ENCODE assay signal across 15 mouse cellular contexts in genomic region chr16:18376297-18376954, GRCm38 (mm10). TPM values are rescaled to one million over a fixed set of nuclear protein-coding genes. Genes with fewer than 3 reads are reported as not detected.
DNase-seq lines count a peak whose midpoint lies in the region; ATAC-seq and TF ChIP-seq lines count a peak whose summit lies in the region.
"Had no signal": no experiment of that assay in that cellular context is flagged by ENCODE, and none has a peak within 500 bp of the region (broad histone marks: within the 10 kb centered on the region; RNA-seq: fewer than 3 reads in every experiment).

No protein-coding gene starts in this region.

- peak; percentile 54; the same call in 1 of the 2 replicates for ATAC-seq in G1E (ENCODE audit: extremely low read depth, insufficient number of reproducible peaks, low FRiP score, poor library complexity, severe bottlenecking)
- no peak for ATAC-seq in liver, embryonic 16.5 days (ENCODE audit: low read depth)
- ATAC-seq in heart, embryonic 12.5 days (ENCODE audit: insufficient number of reproducible peaks, low FRiP score) = no peak
- ATAC-seq: inflammation-experienced regulatory T-cells, adult 6 months had no signal

- peak; percentile 41 to 75 for DNase-seq in kidney, postnatal 25 days
- DNase-seq in kidney, postnatal 4 days = no peak
- DNase-seq in A20 (ENCODE audit: low read depth, low spot score) (peak; percentile 11), G1E (ENCODE audit: low spot score) (no peak)
- no peak for DNase-seq in left cerebral cortex, adult 9 months (ENCODE audit: low spot score in 2 of 2)
- DNase-seq: gastrocnemius, postnatal 36 days; layer of hippocampus, adult 9-11 months; right cerebral cortex, postnatal 14 days had no signal

- no peaks in the 10 kb centered on the region for H3K9me3 ChIP-seq in G1E (replicated peaks)
- no peaks in the 10 kb centered on the region for H3K9me3 ChIP-seq in liver, embryonic 16.5 days (replicated peaks; ENCODE audit: control insufficient read depth, low read length)
- H3K9me3 ChIP-seq in heart, embryonic 12.5 days (replicated peaks) = no peaks in the 10 kb centered on the region
- H3K9me3 ChIP-seq: embryonic facial prominence, embryonic 12.5 days; heart, embryonic 13.5 days; neural tube, embryonic 12.5 days had no signal

- no peaks in the 10 kb centered on the region for H3K36me3 ChIP-seq in G1E (replicated peaks)
- H3K36me3 ChIP-seq in liver, embryonic 16.5 days (ENCODE audit: control insufficient read depth, insufficient read depth) = no peaks in the 10 kb centered on the region
- no peaks in the 10 kb centered on the region for H3K36me3 ChIP-seq in heart, embryonic 12.5 days
- H3K36me3 ChIP-seq: embryonic facial prominence, embryonic 12.5 days; heart, embryonic 13.5 days; neural tube, embryonic 12.5 days had no signal

- no peak overlapping the region for H3K4me2 ChIP-seq in liver, embryonic 16.5 days (ENCODE audit: low read depth, low read length)
- H3K4me2 ChIP-seq in heart, embryonic 12.5 days = no peak overlapping the region
- H3K4me2 ChIP-seq: embryonic facial prominence, embryonic 12.5 days; heart, embryonic 13.5 days; neural tube, embryonic 12.5 days had no signal

- peaks cover 67% of the 10 kb centered on the region for H3K4me1 ChIP-seq in G1E (ENCODE audit: insufficient read depth, low read depth, low read length)
- H3K4me1 ChIP-seq in liver, embryonic 16.5 days (ENCODE audit: control insufficient read depth, low read depth, low read length) = peaks cover 14% of the 10 kb centered on the region
- peaks cover 25% of the 10 kb centered on the region for H3K4me1 ChIP-seq in heart, embryonic 12.5 days (replicated peaks)

- no peak overlapping the region; the same call in 1 of the 2 replicates for H3K4me3 ChIP-seq in G1E (ENCODE audit: low read depth, low read length)
- no peak overlapping the region for H3K4me3 ChIP-seq in liver, embryonic 16.5 days (ENCODE audit: low read depth, low read length)
- H3K4me3 ChIP-seq in heart, embryonic 12.5 days = no peak overlapping the region
- H3K4me3 ChIP-seq: embryonic facial prominence, embryonic 12.5 days; heart, embryonic 13.5 days; neural tube, embryonic 12.5 days had no signal

- 34% methylated on average over 7 of the region's 7 CpGs for WGBS in liver, embryonic 16.5 days (ENCODE audit: insufficient replicate concordance)
- WGBS in heart, embryonic 12.5 days = 74% methylated on average over 6 of the region's 7 CpGs

- H3K27me3 ChIP-seq in G1E (ENCODE audit: insufficient read depth, low read length) = no peaks in the 10 kb centered on the region
- H3K27me3 ChIP-seq in liver, embryonic 16.5 days (ENCODE audit: control insufficient read depth, insufficient read depth, low read depth, low read length) = no peaks in the 10 kb centered on the region
- no peaks in the 10 kb centered on the region for H3K27me3 ChIP-seq in heart, embryonic 12.5 days (replicated peaks)
- H3K27me3 ChIP-seq: embryonic facial prominence, embryonic 12.5 days; heart, embryonic 13.5 days; neural tube, embryonic 12.5 days had no signal

- H3K9ac ChIP-seq in liver, embryonic 16.5 days (ENCODE audit: low read depth, low read length) = no peak overlapping the region
- no peak overlapping the region for H3K9ac ChIP-seq in heart, embryonic 12.5 days
- H3K9ac ChIP-seq: embryonic facial prominence, embryonic 12.5 days; heart, embryonic 13.5 days; liver, embryonic 14.5 days; neural tube, embryonic 12.5 days had no signal

- TF ChIP-seq CTCF in G1E (IDR thresholded peaks at IDR 0.05; ENCODE audit: low read depth, low read length) = no peak

- H3K27ac ChIP-seq in liver, embryonic 16.5 days (ENCODE audit: low read length) = peak overlapping the region; percentile 3; the same call in 1 of the 2 replicates
- no peak overlapping the region for H3K27ac ChIP-seq in heart, embryonic 12.5 days (ENCODE audit: poor library complexity, severe bottlenecking)
- H3K27ac ChIP-seq: embryonic facial prominence, embryonic 12.5 days; heart, embryonic 13.5 days; liver, embryonic 14.5 days; neural tube, embryonic 12.5 days had no signal

RNA-seq across cellular contexts. Expression of gene Arvcf, which starts 28.4 kb away (rescaled TPM):
- 53.7 and 64.0 TPM in 2 replicates for total RNA-seq in G1E (2014; fragmentation: Nextera tagmentation)
- total RNA-seq in G1E (2017) = 188 and 239 TPM in 2 replicates
- polyA plus RNA-seq in G1E (2012) = 137 and 154 TPM in 2 replicates
- 8.3 and 8.6 TPM in 2 replicates for polyA plus RNA-seq in liver, embryonic 16.5 days (2015; fragmentation: Nextera tagmentation; extraction: Ambion mirVana)
- polyA plus RNA-seq in heart, embryonic 12.5 days (2016; fragmentation: Nextera tagmentation; extraction: Ambion mirVana) = 32.5 and 36.9 TPM in 2 replicates

RNA-seq across cellular contexts. Expression of gene Tango2, which starts 28.5 kb away (rescaled TPM):
- total RNA-seq in G1E (2014; fragmentation: Nextera tagmentation) (87.0 and 88.7 TPM in 2 replicates), G1E (2017) (40.7 and 47.9 TPM in 2 replicates)
- 37.3 and 42.8 TPM in 2 replicates for polyA plus RNA-seq in G1E (2012)
- 52.1 and 54.7 TPM in 2 replicates for polyA plus RNA-seq in liver, embryonic 16.5 days (2015; fragmentation: Nextera tagmentation; extraction: Ambion mirVana)
- 48.4 and 50.3 TPM in 2 replicates for polyA plus RNA-seq in heart, embryonic 12.5 days (2016; fragmentation: Nextera tagmentation; extraction: Ambion mirVana)

RNA-seq across cellular contexts. Expression of gene Txnrd2, which starts 49.8 kb away (rescaled TPM):
- total RNA-seq in G1E (2014; fragmentation: Nextera tagmentation) (25.3 and 50.3 TPM in 2 replicates), G1E (2017) (12.8 and 18.3 TPM in 2 replicates)
- 16.4 and 18.5 TPM in 2 replicates for polyA plus RNA-seq in G1E (2012)
- 98.3 and 106 TPM in 2 replicates for polyA plus RNA-seq in liver, embryonic 16.5 days (2015; fragmentation: Nextera tagmentation; extraction: Ambion mirVana)
- polyA plus RNA-seq in heart, embryonic 12.5 days (2016; fragmentation: Nextera tagmentation; extraction: Ambion mirVana) = 34.9 and 37.2 TPM in 2 replicates

RNA-seq across cellular contexts. Expression of gene Comt, which starts 50.2 kb away (rescaled TPM):
- total RNA-seq in G1E (2014; fragmentation: Nextera tagmentation) = 51.1 and 59.0 TPM in 2 replicates
- 36.7 and 53.7 TPM in 2 replicates for total RNA-seq in G1E (2017)
- 25.2 and 47.5 TPM in 2 replicates for polyA plus RNA-seq in G1E (2012)
- polyA plus RNA-seq in liver, embryonic 16.5 days (2015; fragmentation: Nextera tagmentation; extraction: Ambion mirVana) = 85.1 and 86.9 TPM in 2 replicates
- 88.2 and 90.8 TPM in 2 replicates for polyA plus RNA-seq in heart, embryonic 12.5 days (2016; fragmentation: Nextera tagmentation; extraction: Ambion mirVana)

Comparison
In these comparisons a context has a peak if more than half of its experiments do, and no peak if none do; other contexts are left out.
1. DNase-seq: peak in kidney, postnatal 25 days (2 of 2) and A20 (single experiment); none in kidney, postnatal 4 days (0 of 2), G1E (single experiment) and left cerebral cortex, adult 9 months (0 of 2).